Mouse (Mus musculus) lung, embryonic 16.5 days (tissue): ENCODE results near the gene Ncor2. TPM values are rescaled to one million over a fixed set of nuclear protein-coding genes. Genes with fewer than 3 reads are reported as not detected.

Experiments used
- ATAC-seq: fragments of 200-750 bp; cut with Nextera tagmentation; 2 replicates; pipeline ENCODE4 v1.8.0; 2017; ENCODE audit warnings: low read depth, mild to moderate bottlenecking, moderate library complexity
- H3K27ac ChIP-seq: fragments of 300-500 bp; sonication (generic); 2 replicates; pipeline ENCODE4 v1.5.1; 2014; ENCODE audit warnings: mild to moderate bottlenecking, control low read depth, low read length
- H3K27me3 ChIP-seq: fragments of 300-500 bp; sonication (generic); 2 replicates; pipeline ENCODE4 v1.6.1; 2014; ENCODE audit warnings: low read depth, low read length, mixed read lengths; ENCODE audit not compliant: control insufficient read depth, insufficient read depth
- H3K36me3 ChIP-seq: fragments of 300-500 bp; sonication (generic); 2 replicates; pipeline ENCODE4 v1.6.1; 2014; ENCODE audit warnings: low read length; ENCODE audit not compliant: control insufficient read depth, insufficient read depth
- H3K4me1 ChIP-seq: fragments of 300-500 bp; sonication (generic); replicated peaks from 2 replicates; pipeline ENCODE4 v1.6.1; 2014; ENCODE audit warnings: low read length, mixed read lengths; ENCODE audit not compliant: control insufficient read depth, insufficient read depth
- H3K4me2 ChIP-seq: fragments of 300-500 bp; sonication (generic); 2 replicates; pipeline ENCODE4 v1.6.1; 2014; ENCODE audit warnings: low read depth, low read length, control low read depth
- H3K4me3 ChIP-seq: fragments of 300-500 bp; sonication (generic); 2 replicates; pipeline ENCODE4 v1.5.1; 2014; ENCODE audit warnings: mild to moderate bottlenecking, low read length, control low read depth
- H3K9ac ChIP-seq: fragments of 300-500 bp; sonication (generic); 2 replicates; pipeline ENCODE4 v1.6.1; 2014; ENCODE audit warnings: low read length, control low read depth
- H3K9me3 ChIP-seq: fragments of 300-500 bp; sonication (generic); 2 replicates; pipeline ENCODE4 v1.6.1; 2016; ENCODE audit warnings: low read length; ENCODE audit not compliant: control insufficient read depth
- WGBS: fragments of 180-500 bp; shearing (Covaris S2); extraction: QIAGEN DNeasy Blood & Tissue Kit; methylation state at CpG from one replicate; pipeline ENCODE4 v1.1.7; 2014; 5-methylcytosine and 5-hydroxymethylcytosine counted together
- polyA plus RNA-seq: library from polyadenylated mRNA; unstranded; fragments of >200 nt; fragmentation: Nextera tagmentation; extraction: Ambion mirVana; gene quantifications from 2 replicates; pipeline ENCODE4 v1.2.1, GENCODE M21; 2015

The Ncor2 gene
- polyA plus RNA-seq, 1 experiment from 2014 or later, result 20.3 TPM

DNA sequence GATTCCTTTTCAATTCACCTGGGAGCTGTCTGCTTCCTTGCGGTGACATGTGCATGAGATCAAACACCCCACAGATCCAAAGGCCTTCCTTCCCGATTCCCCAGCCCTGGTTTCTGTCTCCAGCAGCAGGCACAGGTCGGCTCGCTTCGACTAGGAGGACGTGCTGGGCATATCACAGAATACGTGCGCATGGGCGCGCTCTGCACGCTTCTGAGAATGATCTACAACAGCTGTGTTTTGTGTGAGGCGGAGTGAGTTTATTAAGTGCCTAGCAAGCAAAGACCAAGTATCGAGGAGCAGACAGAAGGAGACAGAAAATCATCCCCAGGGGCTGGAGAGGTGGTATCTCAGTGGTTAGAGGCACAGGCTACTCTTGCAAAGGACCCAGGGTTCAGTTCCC lies 17.0 kb upstream of the Ncor2 start:
- WGBS, result 61% methylated on average over 13 of the region's 13 CpGs
- Histone ChIP-seq H3K27ac (no peak overlapping the region), H3K27me3 (no peaks in the 10 kb centered on the region), H3K4me1 (peaks cover 4% of the 10 kb centered on the region; the same call in 1 of the 2 replicates), H3K9ac (no peak overlapping the region), H3K36me3 (no peaks in the 10 kb centered on the region), H3K4me2 (no peak overlapping the region), H3K9me3 (no peaks in the 10 kb centered on the region), H3K4me3 (no peak overlapping the region)
- peak; percentile 59; the same call in 1 of the 2 replicates for ATAC-seq

DNA sequence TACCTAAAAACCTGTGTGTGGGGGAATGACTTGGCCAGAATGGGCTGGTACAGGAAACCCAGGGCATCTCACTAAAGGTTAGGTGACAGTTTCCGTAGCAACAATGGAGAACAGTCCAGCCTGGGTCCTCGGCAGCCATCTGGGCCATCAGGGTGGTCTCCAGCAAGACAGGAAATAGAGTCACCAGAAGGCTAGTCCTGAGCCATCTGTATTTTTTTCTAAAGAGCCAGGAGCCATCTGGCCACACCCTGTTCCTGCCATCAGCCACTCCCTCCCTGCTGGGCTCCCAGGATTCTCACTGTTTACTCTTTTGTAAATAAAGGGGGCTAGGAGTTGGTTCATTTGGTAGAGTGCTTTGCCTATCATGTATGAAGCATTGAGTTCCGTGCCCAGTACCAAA lies 16.1 kb upstream of the Ncor2 start:
- Histone ChIP-seq H3K27me3 (no peaks in the 10 kb centered on the region), H3K4me3 (no peak overlapping the region), H3K36me3 (no peaks in the 10 kb centered on the region), H3K27ac (no peak overlapping the region), H3K4me1 (peaks cover 4% of the 10 kb centered on the region; the same call in 1 of the 2 replicates), H3K9ac (no peak overlapping the region), H3K4me2 (no peak overlapping the region), H3K9me3 (no peaks in the 10 kb centered on the region)
- ATAC-seq, result no peak
- WGBS, result 51% methylated on average over 3 of the region's 3 CpGs

GRCm38 (mm10) chr5:125193478-125194439 lies 14.7 kb upstream of the Ncor2 start:
- ATAC-seq, result peak; percentile 31; the same call in 1 of the 2 replicates
- H3K27me3 ChIP-seq, result no peaks in the 10 kb centered on the region
- WGBS, result 49% methylated on average over 25 of the region's 25 CpGs
- H3K27ac ChIP-seq, result no peak overlapping the region
- H3K9me3 ChIP-seq, result no peaks in the 10 kb centered on the region
- H3K4me2 ChIP-seq, result peak overlapping the region; percentile 15
- H3K4me3 ChIP-seq, result no peak overlapping the region
- no peak overlapping the region for H3K9ac ChIP-seq
- H3K4me1 ChIP-seq, result peaks cover 8% of the 10 kb centered on the region; the same call in 1 of the 2 replicates
- no peaks in the 10 kb centered on the region for H3K36me3 ChIP-seq

DNA sequence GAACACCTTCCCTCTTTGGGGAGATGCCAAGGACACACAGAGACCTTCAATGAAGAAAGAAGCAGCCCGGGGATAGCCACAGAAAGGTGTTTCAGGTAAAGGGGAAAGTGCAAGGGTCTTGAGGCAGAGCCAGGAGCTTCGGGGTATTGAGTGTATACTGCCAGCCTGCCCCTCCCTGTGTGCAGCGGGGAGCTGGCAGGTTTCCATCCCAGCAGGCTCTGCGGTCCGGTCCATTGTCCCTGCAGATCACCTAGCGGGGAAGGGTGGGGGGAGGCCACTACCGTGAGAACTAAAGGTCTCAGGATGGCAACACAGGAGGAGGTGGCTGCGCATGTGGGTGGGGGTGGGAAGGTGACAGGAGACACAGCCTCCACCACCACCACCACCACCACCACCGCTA lies 12.6 kb upstream of the Ncor2 start:
- H3K4me1 ChIP-seq, result peaks cover 10% of the 10 kb centered on the region; the same call in 1 of the 2 replicates
- no peak overlapping the region for H3K9ac ChIP-seq
- H3K27ac ChIP-seq, result no peak overlapping the region
- WGBS, result 43% methylated on average over 9 of the region's 9 CpGs
- no peak for ATAC-seq
- no peak overlapping the region for H3K4me3 ChIP-seq
- no peak overlapping the region for H3K4me2 ChIP-seq
- H3K27me3 ChIP-seq, result no peaks in the 10 kb centered on the region
- no peaks in the 10 kb centered on the region for H3K36me3 ChIP-seq
- H3K9me3 ChIP-seq, result no peaks in the 10 kb centered on the region

- Histone ChIP-seq H3K4me3 (no peak overlapping the region), H3K27ac (no peak overlapping the region), H3K4me2 (no peak overlapping the region), H3K36me3 (no peaks in the 10 kb centered on the region), H3K4me1 (peaks cover 11% of the 10 kb centered on the region), H3K27me3 (no peaks in the 10 kb centered on the region), H3K9me3 (no peaks in the 10 kb centered on the region), H3K9ac (no peak overlapping the region)
- 66% methylated on average over 7 of the region's 7 CpGs for WGBS
- no peak for ATAC-seq
Observed at GRCm38 (mm10) chr5:125190105-125190813, 11.2 kb upstream of the Ncor2 start.

DNA sequence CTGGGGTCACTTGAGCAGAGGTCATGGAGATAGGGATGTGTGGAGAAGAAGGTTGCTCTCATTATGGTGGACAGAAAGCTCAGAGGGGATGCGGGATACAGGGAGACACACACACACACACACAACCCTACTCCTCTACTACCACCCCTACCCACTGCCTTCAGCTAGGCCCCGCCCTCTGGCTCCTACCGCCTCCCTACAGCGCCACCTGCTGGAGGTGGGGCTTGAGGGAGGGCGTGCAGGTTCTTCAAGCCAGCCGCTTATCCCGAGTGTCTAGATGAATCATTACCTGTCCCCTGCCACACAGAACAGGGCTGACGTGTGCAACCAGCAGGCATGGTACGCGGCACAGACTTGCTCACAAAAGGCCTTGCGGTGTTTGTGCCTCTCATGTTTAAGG lies 10.6 kb upstream of the Ncor2 start:
- Histone ChIP-seq H3K27me3 (no peaks in the 10 kb centered on the region), H3K27ac (no peak overlapping the region), H3K36me3 (no peaks in the 10 kb centered on the region), H3K9me3 (no peaks in the 10 kb centered on the region), H3K4me3 (no peak overlapping the region), H3K4me1 (peaks cover 17% of the 10 kb centered on the region), H3K9ac (no peak overlapping the region), H3K4me2 (no peak overlapping the region)
- peak; percentile 43; the same call in 1 of the 2 replicates for ATAC-seq
- 32% methylated on average over 11 of the region's 11 CpGs for WGBS

GRCm38 (mm10) chr5:125188812-125189598 lies 10.0 kb upstream of the Ncor2 start:
- no peak overlapping the region for H3K27ac ChIP-seq
- no peaks in the 10 kb centered on the region for H3K27me3 ChIP-seq
- peaks cover 22% of the 10 kb centered on the region for H3K4me1 ChIP-seq
- WGBS, result 18% methylated on average over 12 of the region's 12 CpGs
- no peaks in the 10 kb centered on the region for H3K9me3 ChIP-seq
- no peaks in the 10 kb centered on the region for H3K36me3 ChIP-seq
- H3K4me2 ChIP-seq, result no peak overlapping the region
- H3K9ac ChIP-seq, result no peak overlapping the region
- no peak for ATAC-seq
- H3K4me3 ChIP-seq, result no peak overlapping the region

DNA sequence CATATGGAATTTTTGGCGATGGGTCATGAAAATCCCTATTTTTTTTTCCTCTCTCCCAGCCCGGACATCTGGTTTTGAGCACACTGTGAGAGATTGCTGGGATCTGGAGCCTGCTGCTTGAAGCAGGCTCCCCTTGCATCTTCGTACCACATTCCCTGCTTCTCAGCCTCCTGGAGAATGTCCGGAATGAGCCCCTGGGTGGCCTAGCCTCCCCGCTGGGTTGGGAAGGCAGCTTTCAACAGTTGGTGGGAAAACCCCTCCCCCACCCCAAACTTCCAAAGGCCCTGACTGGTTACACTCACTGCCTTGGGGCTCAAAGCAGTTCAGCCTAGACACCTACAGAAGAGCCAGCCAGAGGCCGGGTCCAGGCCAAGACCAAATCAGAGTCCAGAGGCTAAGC lies 5.8 kb upstream of the Ncor2 start:
- ATAC-seq, result peak; percentile 65
- H3K9ac ChIP-seq, result peak overlapping the region; percentile 41; the same call in 1 of the 2 replicates
- H3K36me3 ChIP-seq, result no peaks in the 10 kb centered on the region
- H3K27me3 ChIP-seq, result no peaks in the 10 kb centered on the region
- peaks cover 34% of the 10 kb centered on the region for H3K4me1 ChIP-seq
- H3K4me3 ChIP-seq, result no peak overlapping the region
- H3K9me3 ChIP-seq, result no peaks in the 10 kb centered on the region
- no peak overlapping the region for H3K4me2 ChIP-seq
- WGBS, result 19% methylated on average over 6 of the region's 6 CpGs
- peak overlapping the region; percentile 80 for H3K27ac ChIP-seq
